Mouse (Mus musculus) cerebellum, adult 11-12 months (tissue): ENCODE measurements around the gene Mycbpap.

Source experiments
- DNase-seq: peaks from one replicate; pipeline ENCODE4 v3.0.0; 2022

Mycbpap gene

GRCm38 (mm10) chr11:94521219-94521843 lies at the start of gene Mycbpap:
TSS of gene Mycbpap (minus strand) at chr11:94521742.
- DNase-seq = peak; percentile 69

- DNase-seq = no peak
Observed at GRCm38 (mm10) chr11:94570612-94571011, 49.1 kb upstream of the Mycbpap start.

GRCm38 (mm10) chr11:94567326-94567725 lies 45.8 kb upstream of the Mycbpap start:
- DNase-seq = no peak

GRCm38 (mm10) chr11:94566534-94566933 lies 45.0 kb upstream of the Mycbpap start:
- no peak for DNase-seq

GRCm38 (mm10) chr11:94565151-94565479 lies 43.6 kb upstream of the Mycbpap start:
- DNase-seq = no peak

- no peak for DNase-seq
Observed at GRCm38 (mm10) chr11:94564437-94565150, 43.1 kb upstream of the Mycbpap start, which contains the start of gene Chad. TSS of gene Chad (plus strand) at chr11:94565047.

- DNase-seq = no peak
Observed at GRCm38 (mm10) chr11:94563821-94564220, 42.3 kb upstream of the Mycbpap start.

- DNase-seq = no peak
Observed at GRCm38 (mm10) chr11:94563383-94563782, 41.8 kb upstream of the Mycbpap start.

- no peak for DNase-seq
Observed at GRCm38 (mm10) chr11:94558226-94558625, 36.7 kb upstream of the Mycbpap start.

GRCm38 (mm10) chr11:94550442-94550744 lies 28.9 kb upstream of the Mycbpap start:
- DNase-seq = peak; percentile 36

GRCm38 (mm10) chr11:94549691-94550441 lies 28.3 kb upstream of the Mycbpap start:
- no peak for DNase-seq

GRCm38 (mm10) chr11:94548888-94549690 lies 27.5 kb upstream of the Mycbpap start, which contains the start of gene Rsad1:
TSS of gene Rsad1 (minus strand) at chr11:94549255.
- peak; percentile 96 for DNase-seq

- DNase-seq = peak; percentile 78
Observed at GRCm38 (mm10) chr11:94548041-94548784, 26.7 kb upstream of the Mycbpap start.

- DNase-seq = peak; percentile 58
Observed at GRCm38 (mm10) chr11:94547271-94547670, 25.7 kb upstream of the Mycbpap start.

GRCm38 (mm10) chr11:94546381-94546780 lies 24.8 kb upstream of the Mycbpap start:
- peak; percentile 41 for DNase-seq

- DNase-seq = peak; percentile 53
Observed at GRCm38 (mm10) chr11:94544422-94544821, 22.9 kb upstream of the Mycbpap start.

- DNase-seq = peak; percentile 93
Observed at GRCm38 (mm10) chr11:94543932-94544331, 22.4 kb upstream of the Mycbpap start.

GRCm38 (mm10) chr11:94543344-94543743 lies 21.8 kb upstream of the Mycbpap start:
- peak; percentile 38 for DNase-seq

- no peak for DNase-seq
Observed at GRCm38 (mm10) chr11:94542400-94542799, 20.9 kb upstream of the Mycbpap start.

- DNase-seq = no peak
Observed at GRCm38 (mm10) chr11:94539761-94540160, 18.2 kb upstream of the Mycbpap start.

GRCm38 (mm10) chr11:94538733-94539292 lies 17.3 kb upstream of the Mycbpap start:
- DNase-seq = no peak

- DNase-seq = no peak
Observed at GRCm38 (mm10) chr11:94533171-94533570, 11.6 kb upstream of the Mycbpap start.
